Mouse (Mus musculus) stomach, postnatal 0 days (tissue): ENCODE data around the gene Mfap3.

Experiments
- CTCF ChIP-seq: IDR thresholded peaks from 2 replicates; pipeline ENCODE4 v1.5.1; 2016; ENCODE audit warnings: antibody characterized with exemption, low read depth, mild to moderate bottlenecking, moderate library complexity
- EP300 ChIP-seq: optimal IDR thresholded peaks from 2 replicates; pipeline ENCODE3; 2016; ENCODE audit warnings: antibody characterized with exemption

- TF ChIP-seq CTCF (no peak), EP300 (no peak)
These were observed 3.2 kb upstream of the Mfap3 start for GRCm38 (mm10) chr11:57515218-57515617.
